In genomic region chr4:47203643-47204042, GRCm38 (mm10) we compare ENCODE assay signal across 16 mouse cellular contexts.
"Had no signal": no experiment of that assay in that cellular context is flagged by ENCODE, and none has a peak within 500 bp of the region (broad histone marks: within the 10 kb centered on the region; RNA-seq: fewer than 3 reads in every experiment).

No protein-coding gene starts in this region.

- H3K27ac ChIP-seq: hindbrain, embryonic 14.5 days; intestine, embryonic 15.5 days; limb, embryonic 12.5 days; liver, embryonic 14.5 days; macrophage; midbrain, embryonic 15.5 days; neural tube, embryonic 12.5 days had no signal

- H3K4me3 ChIP-seq: intestine, embryonic 15.5 days; limb, embryonic 12.5 days; megakaryocyte, embryonic 14.5 days; midbrain, embryonic 15.5 days; neural tube, embryonic 12.5 days had no signal

- H3K9me3 ChIP-seq: intestine, embryonic 15.5 days; limb, embryonic 12.5 days; midbrain, embryonic 15.5 days; neural tube, embryonic 12.5 days had no signal

- H3K36me3 ChIP-seq: intestine, embryonic 15.5 days; limb, embryonic 12.5 days; midbrain, embryonic 15.5 days; neural tube, embryonic 12.5 days had no signal

- DNase-seq: kidney, adult 18-20 months; kidney, postnatal 14 days; layer of hippocampus, adult 9-11 months; layer of hippocampus, postnatal 36 days; right cerebral cortex, postnatal 4 days; spleen, adult 18-20 months; thymus, adult 2 months had no signal

- H3K4me2 ChIP-seq: hindbrain, embryonic 14.5 days; intestine, embryonic 15.5 days; limb, embryonic 12.5 days; midbrain, embryonic 11.5 days; midbrain, embryonic 15.5 days; neural tube, embryonic 12.5 days had no signal

- H3K9ac ChIP-seq: hindbrain, embryonic 14.5 days; intestine, embryonic 15.5 days; limb, embryonic 12.5 days; liver, embryonic 14.5 days; midbrain, embryonic 15.5 days; neural tube, embryonic 12.5 days had no signal

- ATAC-seq: intestine, embryonic 15.5 days; midbrain, embryonic 15.5 days had no signal
